Mouse (Mus musculus): Measurements from ENCODE around the gene Rag1. TPM values are rescaled to one million over a fixed set of nuclear protein-coding genes. Genes with fewer than 3 reads are reported as not detected.
A peak's percentile ranks its signal among the peaks of the same experiment; 100 is the strongest.

Rag1 gene
- polyA plus RNA-seq, 1 experiment from 2014 or later: 0.02 TPM

- H3K36me3 ChIP-seq (ENCODE audit: insufficient read depth, low read length): no peaks in the 10 kb centered on the region
- H3K27me3 ChIP-seq (ENCODE audit: insufficient read depth, low read length): no peaks in the 10 kb centered on the region
- no peaks in the 10 kb centered on the region for H3K9me3 ChIP-seq (ENCODE audit: low read length)
- no peak overlapping the region for H3K4me3 ChIP-seq (ENCODE audit: low read length)
- H3K9ac ChIP-seq (replicated peaks; ENCODE audit: low read length): no peak overlapping the region
- H3K4me2 ChIP-seq (replicated peaks; ENCODE audit: low read depth, low read length): no peak overlapping the region
- ATAC-seq (ENCODE audit: low FRiP score, low TSS enrichment): no peak
- H3K4me1 ChIP-seq (ENCODE audit: insufficient read depth, low read length): 0 out of 2 replicates have a peak, but pooled peaks cover 5% of the 10 kb centered on the region
- WGBS: 72% methylated on average over 3 of the region's 3 CpGs
- H3K27ac ChIP-seq (ENCODE audit: low read length): no peak overlapping the region
Measured at GRCm38 (mm10) chr2:101620899-101621298, 28.4 kb downstream of the Rag1 start.

- 84% methylated on average over 4 of the region's 4 CpGs for WGBS
- no peaks in the 10 kb centered on the region for H3K27me3 ChIP-seq (ENCODE audit: insufficient read depth, low read length)
- no peak overlapping the region for H3K4me3 ChIP-seq (ENCODE audit: low read length)
- H3K27ac ChIP-seq (ENCODE audit: low read length): no peak overlapping the region
- H3K36me3 ChIP-seq (ENCODE audit: insufficient read depth, low read length): no peaks in the 10 kb centered on the region
- H3K4me1 ChIP-seq (ENCODE audit: insufficient read depth, low read length): 0 out of 2 replicates have a peak, but pooled peaks cover 5% of the 10 kb centered on the region
- H3K4me2 ChIP-seq (replicated peaks; ENCODE audit: low read depth, low read length): no peak overlapping the region
- H3K9me3 ChIP-seq (ENCODE audit: low read length): no peaks in the 10 kb centered on the region
- no peak overlapping the region for H3K9ac ChIP-seq (replicated peaks; ENCODE audit: low read length)
- no peak for ATAC-seq (ENCODE audit: low FRiP score, low TSS enrichment)
Measured at GRCm38 (mm10) chr2:101618373-101618772, 30.9 kb downstream of the Rag1 start.

- no peak overlapping the region for H3K27ac ChIP-seq (ENCODE audit: low read length)
- 72% methylated on average over 10 of the region's 10 CpGs for WGBS
- no peak for ATAC-seq (ENCODE audit: low FRiP score, low TSS enrichment)
Measured at GRCm38 (mm10) chr2:101615464-101616305, 33.6 kb downstream of the Rag1 start.

GRCm38 (mm10) chr2:101610861-101611260 lies 38.4 kb downstream of the Rag1 start:
- WGBS: 89% methylated on average over 3 of the region's 3 CpGs
- Histone ChIP-seq H3K9me3 (ENCODE audit: low read length) (no peaks in the 10 kb centered on the region), H3K4me3 (ENCODE audit: low read length) (no peak overlapping the region), H3K4me1 (ENCODE audit: insufficient read depth, low read length) (no peaks in the 10 kb centered on the region), H3K36me3 (ENCODE audit: insufficient read depth, low read length) (no peaks in the 10 kb centered on the region), H3K27ac (ENCODE audit: low read length) (no peak overlapping the region), H3K27me3 (ENCODE audit: insufficient read depth, low read length) (no peaks in the 10 kb centered on the region), H3K9ac (replicated peaks; ENCODE audit: low read length) (no peak overlapping the region), H3K4me2 (replicated peaks; ENCODE audit: low read depth, low read length) (no peak overlapping the region)
- no peak for ATAC-seq (ENCODE audit: low FRiP score, low TSS enrichment)

More at GRCm38 (mm10) chr2:101615464-101616305, 33.6 kb downstream of the Rag1 start:
- H3K36me3 ChIP-seq (ENCODE audit: insufficient read depth, low read length): no peaks in the 10 kb centered on the region
- H3K4me1 ChIP-seq (ENCODE audit: insufficient read depth, low read length): no peaks in the 10 kb centered on the region
- no peak overlapping the region for H3K9ac ChIP-seq (replicated peaks; ENCODE audit: low read length)
- H3K9me3 ChIP-seq (ENCODE audit: low read length): no peaks in the 10 kb centered on the region
- no peak overlapping the region for H3K4me2 ChIP-seq (replicated peaks; ENCODE audit: low read depth, low read length)
- no peak overlapping the region for H3K4me3 ChIP-seq (ENCODE audit: low read length)
- no peaks in the 10 kb centered on the region for H3K27me3 ChIP-seq (ENCODE audit: insufficient read depth, low read length)

GRCm38 (mm10) chr2:101608232-101608894 lies 40.9 kb downstream of the Rag1 start:
- no peak overlapping the region for H3K27ac ChIP-seq (ENCODE audit: low read length)
- no peak for ATAC-seq (ENCODE audit: low FRiP score, low TSS enrichment)
- no peaks in the 10 kb centered on the region for H3K36me3 ChIP-seq (ENCODE audit: insufficient read depth, low read length)
- H3K9me3 ChIP-seq (ENCODE audit: low read length): no peaks in the 10 kb centered on the region
- no peak overlapping the region for H3K9ac ChIP-seq (replicated peaks; ENCODE audit: low read length)
- no peak overlapping the region for H3K4me3 ChIP-seq (ENCODE audit: low read length)
- no peak overlapping the region for H3K4me2 ChIP-seq (replicated peaks; ENCODE audit: low read depth, low read length)
- WGBS: 74% methylated on average over 7 of the region's 7 CpGs
- H3K27me3 ChIP-seq (ENCODE audit: insufficient read depth, low read length): no peaks in the 10 kb centered on the region
- H3K4me1 ChIP-seq (ENCODE audit: insufficient read depth, low read length): no peaks in the 10 kb centered on the region

- no peak for ATAC-seq (ENCODE audit: low FRiP score, low TSS enrichment)
- no peaks in the 10 kb centered on the region for H3K36me3 ChIP-seq (ENCODE audit: insufficient read depth, low read length)
- H3K4me3 ChIP-seq (ENCODE audit: low read length): no peak overlapping the region
- WGBS: 87% methylated on average over 1 of the region's 1 CpGs
- peaks cover 4% of the 10 kb centered on the region; the same call in 1 of the 2 replicates for H3K9me3 ChIP-seq (ENCODE audit: low read length)
- H3K4me1 ChIP-seq (ENCODE audit: insufficient read depth, low read length): peaks cover 20% of the 10 kb centered on the region
- H3K9ac ChIP-seq (replicated peaks; ENCODE audit: low read length): no peak overlapping the region
- H3K27ac ChIP-seq (ENCODE audit: low read length): no peak overlapping the region
- H3K4me2 ChIP-seq (replicated peaks; ENCODE audit: low read depth, low read length): no peak overlapping the region
- no peaks in the 10 kb centered on the region for H3K27me3 ChIP-seq (ENCODE audit: insufficient read depth, low read length)
Measured at GRCm38 (mm10) chr2:101603099-101603498, 46.2 kb downstream of the Rag1 start.

- 0 out of 2 replicates have a peak, but pooled peaks have one; percentile 67 for ATAC-seq (ENCODE audit: low FRiP score, low TSS enrichment)
- Histone ChIP-seq H3K27me3 (ENCODE audit: insufficient read depth, low read length) (no peaks in the 10 kb centered on the region), H3K9me3 (ENCODE audit: low read length) (peaks cover 4% of the 10 kb centered on the region; the same call in 1 of the 2 replicates), H3K36me3 (ENCODE audit: insufficient read depth, low read length) (no peaks in the 10 kb centered on the region), H3K4me1 (ENCODE audit: insufficient read depth, low read length) (peaks cover 22% of the 10 kb centered on the region), H3K9ac (replicated peaks; ENCODE audit: low read length) (no peak overlapping the region), H3K4me3 (ENCODE audit: low read length) (no peak overlapping the region), H3K27ac (ENCODE audit: low read length) (peak overlapping the region; percentile 16), H3K4me2 (replicated peaks; ENCODE audit: low read depth, low read length) (no peak overlapping the region)
- 18% methylated on average over 8 of the region's 8 CpGs for WGBS
Measured at GRCm38 (mm10) chr2:101600703-101601102, 48.6 kb downstream of the Rag1 start.

GRCm38 (mm10) chr2:101598190-101599181 lies 50.8 kb downstream of the Rag1 start:
- peak overlapping the region; percentile 12; the same call in 1 of the 2 replicates for H3K4me2 ChIP-seq (replicated peaks; ENCODE audit: low read depth, low read length)
- H3K4me3 ChIP-seq (ENCODE audit: low read length): 0 out of 2 replicates have a peak overlapping the region, but pooled peaks have one; percentile 8
- peak; percentile 60; the same call in 1 of the 2 replicates for ATAC-seq (ENCODE audit: low FRiP score, low TSS enrichment)
- WGBS: 47% methylated on average over 13 of the region's 13 CpGs
- no peaks in the 10 kb centered on the region for H3K36me3 ChIP-seq (ENCODE audit: insufficient read depth, low read length)
- no peaks in the 10 kb centered on the region for H3K27me3 ChIP-seq (ENCODE audit: insufficient read depth, low read length)
- peaks cover 4% of the 10 kb centered on the region; the same call in 1 of the 2 replicates for H3K9me3 ChIP-seq (ENCODE audit: low read length)
- H3K27ac ChIP-seq (ENCODE audit: low read length): peak overlapping the region; percentile 15; the same call in 1 of the 2 replicates
- H3K9ac ChIP-seq (replicated peaks; ENCODE audit: low read length): no peak overlapping the region
- peaks cover 22% of the 10 kb centered on the region for H3K4me1 ChIP-seq (ENCODE audit: insufficient read depth, low read length)

GRCm38 (mm10) chr2:101597186-101597585 lies 52.1 kb downstream of the Rag1 start:
- Histone ChIP-seq H3K4me2 (replicated peaks; ENCODE audit: low read depth, low read length) (no peak overlapping the region), H3K9ac (replicated peaks; ENCODE audit: low read length) (no peak overlapping the region), H3K4me3 (ENCODE audit: low read length) (no peak overlapping the region), H3K27me3 (ENCODE audit: insufficient read depth, low read length) (no peaks in the 10 kb centered on the region), H3K4me1 (ENCODE audit: insufficient read depth, low read length) (peaks cover 34% of the 10 kb centered on the region), H3K9me3 (ENCODE audit: low read length) (no peaks in the 10 kb centered on the region), H3K27ac (ENCODE audit: low read length) (no peak overlapping the region), H3K36me3 (ENCODE audit: insufficient read depth, low read length) (no peaks in the 10 kb centered on the region)
- peak; percentile 59; the same call in 1 of the 2 replicates for ATAC-seq (ENCODE audit: low FRiP score, low TSS enrichment)
